In the genomic region with DNA sequence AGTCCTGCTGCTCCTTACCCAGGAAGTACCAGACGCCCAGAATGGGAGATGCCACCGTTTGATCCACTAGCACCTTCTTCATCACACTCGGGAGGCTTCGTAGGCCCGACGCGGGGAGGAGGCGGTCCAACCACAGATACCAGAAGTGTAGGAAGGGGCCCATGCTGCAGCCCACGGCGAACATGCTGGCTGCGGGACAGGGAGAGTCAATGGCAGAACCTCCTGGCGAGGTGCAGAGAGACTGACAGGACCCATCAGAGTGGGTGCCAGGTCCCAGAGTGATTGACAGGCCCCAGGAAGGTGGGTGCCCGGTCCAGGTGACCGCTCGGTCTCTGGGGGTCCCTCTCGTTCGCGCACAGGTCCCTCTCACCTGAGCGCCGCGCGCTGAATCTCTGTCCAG, we compare ENCODE assay signal across 8 mouse cellular contexts. TPM values are rescaled to one million over a fixed set of nuclear protein-coding genes. Genes with fewer than 3 reads are reported as not detected.
DNase-seq lines count a peak whose midpoint lies in the region; ATAC-seq lines count a peak whose summit lies in the region.

No protein-coding gene starts in this region.

- intact Hi-C loops in heart, postnatal 10 days (cut with DNase I) = loop anchor here (5.0 kb wide), 1 partner anchor 82 kb away; no protein-coding TSS in a partner anchor
- intact Hi-C loops in left cerebral cortex, postnatal 36 days (cut with DNase I) = loop anchor here (5.0 kb wide), 1 partner anchor 37 kb away; no protein-coding TSS in a partner anchor

- peak overlapping the region; percentile 70 for H3K27ac ChIP-seq in heart, embryonic 12.5 days (ENCODE audit: poor library complexity, severe bottlenecking)
- H3K27ac ChIP-seq in embryonic facial prominence, embryonic 14.5 days (replicated peaks; ENCODE audit: low read depth, low read length) = peak overlapping the region; percentile 42; the same call in 1 of the 2 replicates
- H3K27ac ChIP-seq in stomach, embryonic 16.5 days (ENCODE audit: low read length) = peak overlapping the region; percentile 73

- H3K27me3 ChIP-seq in heart, embryonic 12.5 days (replicated peaks) = peaks cover 5% of the 10 kb centered on the region; the same call in 1 of the 2 replicates
- no peaks in the 10 kb centered on the region for H3K27me3 ChIP-seq in embryonic facial prominence, embryonic 14.5 days (replicated peaks; ENCODE audit: control insufficient read depth, insufficient read depth, low read length)
- H3K27me3 ChIP-seq in stomach, embryonic 16.5 days (ENCODE audit: control insufficient read depth, insufficient read depth, low read length) = no peaks in the 10 kb centered on the region

- peak overlapping the region; percentile 91 for H3K9ac ChIP-seq in heart, embryonic 12.5 days
- H3K9ac ChIP-seq in embryonic facial prominence, embryonic 14.5 days (ENCODE audit: low read depth, low read length) = peak overlapping the region; percentile 77
- H3K9ac ChIP-seq in stomach, embryonic 16.5 days (ENCODE audit: low read length) = peak overlapping the region; percentile 80

- H3K4me2 ChIP-seq in heart, embryonic 12.5 days = peak overlapping the region; percentile 98
- peak overlapping the region; percentile 99 for H3K4me2 ChIP-seq in embryonic facial prominence, embryonic 14.5 days (ENCODE audit: low read depth, low read length)
- peak overlapping the region; percentile 89 for H3K4me2 ChIP-seq in stomach, embryonic 16.5 days (ENCODE audit: low read depth, low read length)

- H3K4me1 ChIP-seq in heart, embryonic 12.5 days (replicated peaks) = peaks cover 31% of the 10 kb centered on the region
- peaks cover 16% of the 10 kb centered on the region for H3K4me1 ChIP-seq in embryonic facial prominence, embryonic 14.5 days (ENCODE audit: control insufficient read depth, insufficient read depth, low read length)
- H3K4me1 ChIP-seq in stomach, embryonic 16.5 days (ENCODE audit: control insufficient read depth, insufficient read depth, low read length) = peaks cover 37% of the 10 kb centered on the region

- H3K4me3 ChIP-seq in heart, embryonic 12.5 days = peak overlapping the region; percentile 76
- H3K4me3 ChIP-seq in embryonic facial prominence, embryonic 14.5 days (ENCODE audit: low read depth, low read length) = peak overlapping the region; percentile 69
- H3K4me3 ChIP-seq in stomach, embryonic 16.5 days (replicated peaks; ENCODE audit: low read length) = peak overlapping the region; percentile 60

- 0 out of 2 replicates have a peak, but pooled peaks have one; percentile 0 for ATAC-seq in heart, embryonic 12.5 days (ENCODE audit: insufficient number of reproducible peaks, low FRiP score)
- ATAC-seq in embryonic facial prominence, embryonic 14.5 days (ENCODE audit: low read depth) = peak; percentile 4
- no peak for ATAC-seq in stomach, embryonic 16.5 days (ENCODE audit: insufficient read depth, low FRiP score)

- DNase-seq in heart, postnatal 10 days = no peak
- DNase-seq in CD4-positive helper T cell, adult 2 months (ENCODE audit: low read depth, low spot score) = peak; percentile 59
- DNase-seq in embryonic facial prominence, embryonic 14.5 days (ENCODE audit: low spot score) = no peak
- peak; percentile 59 for DNase-seq in liver
- DNase-seq in right cerebral cortex, adult 18-20 months = no peak
- no peak for DNase-seq in left cerebral cortex, postnatal 36 days (ENCODE audit: low spot score in 2 of 2)

- peaks cover 29% of the 10 kb centered on the region for H3K36me3 ChIP-seq in heart, embryonic 12.5 days
- H3K36me3 ChIP-seq in embryonic facial prominence, embryonic 14.5 days (ENCODE audit: control insufficient read depth, insufficient read depth, low read length) = peaks cover 41% of the 10 kb centered on the region
- peaks cover 7% of the 10 kb centered on the region; the same call in 1 of the 2 replicates for H3K36me3 ChIP-seq in stomach, embryonic 16.5 days (ENCODE audit: control insufficient read depth, insufficient read depth, low read length)

- H3K9me3 ChIP-seq in heart, embryonic 12.5 days (replicated peaks) = no peaks in the 10 kb centered on the region
- H3K9me3 ChIP-seq in embryonic facial prominence, embryonic 14.5 days (ENCODE audit: control insufficient read depth, low read length) = no peaks in the 10 kb centered on the region
- no peaks in the 10 kb centered on the region for H3K9me3 ChIP-seq in stomach, embryonic 16.5 days (replicated peaks; ENCODE audit: control insufficient read depth, low read length)

- WGBS in heart, embryonic 12.5 days = 2% methylated on average over 22 of the region's 22 CpGs
- WGBS in embryonic facial prominence, embryonic 14.5 days = 0% methylated on average over 19 of the region's 22 CpGs
- 1% methylated on average over 22 of the region's 22 CpGs for WGBS in stomach, embryonic 16.5 days

RNA-seq across cellular contexts. Expression of a gene that starts 0.4 kb away (rescaled TPM):
- polyA plus RNA-seq in heart, embryonic 12.5 days (2016; fragmentation: Nextera tagmentation; extraction: Ambion mirVana) = 37.2 and 37.9 TPM in 2 replicates
- 10 to 100 TPM; 32.0 to 39.7 TPM for total RNA-seq in heart, postnatal 10 days (2021)
- polyA plus RNA-seq in embryonic facial prominence, embryonic 14.5 days (2014; fragmentation: Nextera tagmentation; extraction: Ambion mirVana) = 34.2 and 36.5 TPM in 2 replicates
- 47.6 and 54.3 TPM in 2 replicates for polyA plus RNA-seq in stomach, embryonic 16.5 days (2015; fragmentation: Nextera tagmentation; extraction: Ambion mirVana)
- total RNA-seq in left cerebral cortex, postnatal 36 days (2021) = 10 to 100 TPM; 33.9 to 41.5 TPM

RNA-seq across cellular contexts. Expression of a gene that starts 5.9 kb away (rescaled TPM):
- 19.1 and 19.2 TPM in 2 replicates for polyA plus RNA-seq in heart, embryonic 12.5 days (2016; fragmentation: Nextera tagmentation; extraction: Ambion mirVana)
- total RNA-seq in heart, postnatal 10 days (2021) = 10 to 100 TPM; 37.3 to 38.9 TPM
- polyA plus RNA-seq in embryonic facial prominence, embryonic 14.5 days (2014; fragmentation: Nextera tagmentation; extraction: Ambion mirVana) = 36.3 and 39.0 TPM in 2 replicates
- polyA plus RNA-seq in stomach, embryonic 16.5 days (2015; fragmentation: Nextera tagmentation; extraction: Ambion mirVana) = 23.4 and 23.8 TPM in 2 replicates
- 100 to 1,000 TPM; 824 to 964 TPM for total RNA-seq in left cerebral cortex, postnatal 36 days (2021)

RNA-seq across cellular contexts. Expression of a gene that starts 16.2 kb away (rescaled TPM):
- 35.2 and 37.2 TPM in 2 replicates for polyA plus RNA-seq in heart, embryonic 12.5 days (2016; fragmentation: Nextera tagmentation; extraction: Ambion mirVana)
- total RNA-seq in heart, postnatal 10 days (2021) = 10 to 100 TPM; 37.1 to 40.2 TPM
- 61.5 and 70.3 TPM in 2 replicates for polyA plus RNA-seq in embryonic facial prominence, embryonic 14.5 days (2014; fragmentation: Nextera tagmentation; extraction: Ambion mirVana)
- 57.6 and 60.8 TPM in 2 replicates for polyA plus RNA-seq in stomach, embryonic 16.5 days (2015; fragmentation: Nextera tagmentation; extraction: Ambion mirVana)
- 100 to 1,000 TPM; 152 to 164 TPM for total RNA-seq in left cerebral cortex, postnatal 36 days (2021)

RNA-seq across cellular contexts. Expression of a gene that starts 36.8 kb away (rescaled TPM):
- polyA plus RNA-seq in heart, embryonic 12.5 days (2016; fragmentation: Nextera tagmentation; extraction: Ambion mirVana) = 0.05 and 0.09 TPM in 2 replicates
- total RNA-seq in heart, postnatal 10 days (2021) = 1 to 10 TPM; 2.0 to 4.0 TPM
- 0.16 and 0.22 TPM in 2 replicates for polyA plus RNA-seq in embryonic facial prominence, embryonic 14.5 days (2014; fragmentation: Nextera tagmentation; extraction: Ambion mirVana)
- polyA plus RNA-seq in stomach, embryonic 16.5 days (2015; fragmentation: Nextera tagmentation; extraction: Ambion mirVana) = 0.23 and 0.84 TPM in 2 replicates
- 1 to 10 TPM in 1 of 2 experiments, under 1 TPM in 1; 0.89 to 2.0 TPM for total RNA-seq in left cerebral cortex, postnatal 36 days (2021)

RNA-seq across cellular contexts. Expression of a gene that starts 42.0 kb away (rescaled TPM):
- polyA plus RNA-seq in heart, embryonic 12.5 days (2016; fragmentation: Nextera tagmentation; extraction: Ambion mirVana) = not detected in 2 replicates
- not detected for total RNA-seq in heart, postnatal 10 days (2021)
- not detected in 2 replicates for polyA plus RNA-seq in embryonic facial prominence, embryonic 14.5 days (2014; fragmentation: Nextera tagmentation; extraction: Ambion mirVana)
- polyA plus RNA-seq in stomach, embryonic 16.5 days (2015; fragmentation: Nextera tagmentation; extraction: Ambion mirVana) = 2.0 and 4.2 TPM in 2 replicates
- not detected for total RNA-seq in left cerebral cortex, postnatal 36 days (2021)

Comparison
In these comparisons a context has a peak if more than half of its experiments do, and no peak if none do; other contexts are left out.
1. DNase-seq: peak in CD4-positive helper T cell, adult 2 months (single experiment) and liver (single experiment); none in heart, postnatal 10 days (0 of 2), embryonic facial prominence, embryonic 14.5 days (single experiment), right cerebral cortex, adult 18-20 months (single experiment) and left cerebral cortex, postnatal 36 days (0 of 2).
2. Peak in every context shown above with its lines, with median percentiles within 50 percentile points of each other: H3K27ac ChIP-seq, H3K4me2 ChIP-seq, H3K4me3 ChIP-seq and H3K9ac ChIP-seq.